Mouse (Mus musculus) hindbrain, postnatal 0 days (tissue): ENCODE measurements around the gene Tssk6. TPM values are rescaled to one million over a fixed set of nuclear protein-coding genes. Genes with fewer than 3 reads are reported as not detected.

ENCODE experiments used
- ATAC-seq: fragments of 200-750 bp; cut with Nextera tagmentation; 2 replicates; pipeline ENCODE4 v1.8.0; 2017; ENCODE audit warnings: mild to moderate bottlenecking, moderate TSS enrichment, moderate library complexity
- DNase-seq: peaks from one replicate; pipeline ENCODE4 v3.0.0-alpha.2; 2015; ENCODE audit warnings: low spot score
- H3K27ac ChIP-seq: fragments of 300-500 bp; sonication (generic); 2 replicates; pipeline ENCODE4 v1.5.1; 2014; ENCODE audit warnings: mild to moderate bottlenecking
- H3K27me3 ChIP-seq: fragments of 300-500 bp; sonication (generic); 2 replicates; pipeline ENCODE4 v1.6.1; 2014; ENCODE audit warnings: low read length, mixed read lengths; ENCODE audit not compliant: insufficient read depth
- H3K36me3 ChIP-seq: fragments of 300-500 bp; sonication (generic); 2 replicates; pipeline ENCODE4 v1.6.1; 2014; ENCODE audit warnings: low read length, mixed read lengths; ENCODE audit not compliant: insufficient read depth
- H3K4me1 ChIP-seq: fragments of 300-500 bp; sonication (generic); 2 replicates; pipeline ENCODE4 v1.6.1; 2014; ENCODE audit warnings: antibody characterized with exemption, low read length, mixed read lengths; ENCODE audit not compliant: insufficient read depth
- H3K4me2 ChIP-seq: fragments of 300-500 bp; sonication (generic); 2 replicates; pipeline ENCODE4 v1.6.1; 2014; ENCODE audit warnings: low read depth, mild to moderate bottlenecking, low read length, moderate library complexity, mixed read lengths
- H3K4me3 ChIP-seq: fragments of 300-500 bp; sonication (generic); 2 replicates; pipeline ENCODE4 v1.5.1; 2014; ENCODE audit warnings: low read length
- H3K9ac ChIP-seq: fragments of 300-500 bp; sonication (generic); replicated peaks from 2 replicates; pipeline ENCODE4 v1.6.1; 2014; ENCODE audit warnings: mild to moderate bottlenecking, low read length, moderate library complexity, mixed read lengths
- H3K9me3 ChIP-seq: fragments of 300-500 bp; sonication (generic); 2 replicates; pipeline ENCODE4 v1.6.1; 2016; ENCODE audit warnings: low read length, mixed read lengths
- CTCF ChIP-seq: IDR thresholded peaks from 2 replicates; pipeline ENCODE4 v1.5.1; 2016; ENCODE audit warnings: antibody characterized with exemption, control low read depth, low read depth
- WGBS: fragments of 180-500 bp; shearing (Covaris S2); extraction: QIAGEN DNeasy Blood & Tissue Kit; methylation state at CpG from one replicate; pipeline ENCODE4 v1.1.7; 2014; 5-methylcytosine and 5-hydroxymethylcytosine counted together
- polyA plus RNA-seq: library from polyadenylated mRNA; unstranded; fragments of >200 nt; fragmentation: Nextera tagmentation; extraction: Ambion mirVana; gene quantifications from 2 replicates; pipeline ENCODE4 v1.2.1, GENCODE M21; 2015
- total RNA-seq: library from RNA; depleted of rRNA; stranded (reverse); fragments of >200 nt; gene quantifications from 2 replicates; pipeline ENCODE4 v1.2.3, GENCODE M21; 2014

The Tssk6 gene
- total and polyA plus RNA-seq, 2 experiments from 2014 or later: 1.8 to 4.3 TPM

DNA sequence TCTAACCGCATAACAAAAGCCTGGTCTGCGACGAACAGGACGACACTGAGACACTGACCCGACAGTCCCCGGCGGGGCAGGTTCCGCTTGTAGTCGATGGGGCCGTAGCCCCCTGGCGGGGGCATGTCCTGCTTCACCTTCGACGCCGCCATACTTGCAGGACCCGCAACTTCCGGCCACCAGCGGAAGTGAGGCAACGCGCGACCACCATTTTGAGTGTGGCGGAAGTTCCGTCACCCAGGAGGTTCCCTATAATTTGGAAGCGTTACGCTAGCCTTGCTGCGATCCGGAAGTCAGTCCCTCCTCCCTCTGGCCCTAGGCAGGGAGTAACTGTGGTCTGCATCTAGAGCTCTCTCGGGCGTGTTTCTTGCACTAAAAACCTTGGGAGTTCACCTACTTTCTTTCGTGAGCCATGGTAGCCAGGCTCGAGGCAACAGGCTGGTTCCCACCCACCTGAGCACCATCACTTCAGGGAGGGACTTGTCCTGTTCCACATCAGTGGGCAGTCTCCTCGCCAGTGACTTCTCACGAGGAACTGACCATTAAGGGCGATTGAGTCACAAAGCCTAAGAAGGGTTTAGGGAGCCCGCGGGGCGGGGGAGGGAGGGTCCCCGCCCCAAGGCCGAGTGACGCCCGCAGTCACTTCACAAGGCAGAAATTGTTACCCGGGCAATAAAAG, 361 bp upstream of the Tssk6 start:
- peaks cover 16% of the 10 kb centered on the region for H3K4me1 ChIP-seq
- WGBS: 2% methylated on average over 41 of the region's 41 CpGs

DNA sequence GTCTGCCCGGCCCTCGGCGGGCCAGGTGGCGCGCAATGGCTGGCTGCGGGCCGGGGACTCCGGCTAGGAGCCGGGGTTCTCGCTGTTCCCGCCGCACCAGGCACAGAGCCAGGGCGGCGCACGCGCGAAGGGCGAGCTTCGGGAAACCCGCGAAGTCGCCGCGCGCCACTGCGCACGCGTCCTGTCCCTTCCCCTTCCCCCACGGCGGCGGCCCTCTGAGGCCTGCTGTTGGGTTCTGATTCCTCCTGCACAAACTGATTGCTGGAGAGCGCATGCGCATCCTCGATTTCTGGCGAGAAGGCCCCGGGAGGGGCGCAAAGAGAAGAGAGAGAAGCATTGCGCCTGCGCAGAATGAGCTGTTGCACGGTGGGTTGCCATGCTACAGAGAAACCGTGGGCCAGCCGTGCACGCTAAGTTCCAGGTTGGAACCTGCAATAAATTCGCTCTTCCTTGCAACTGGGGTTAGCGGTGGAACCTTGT, 1.1 kb downstream of the Tssk6 start:
- peaks cover 16% of the 10 kb centered on the region for H3K4me1 ChIP-seq
- H3K27me3 ChIP-seq: no peaks in the 10 kb centered on the region
- TF ChIP-seq CTCF: no peak
- under 1% methylated on average over 41 of the region's 45 CpGs for WGBS
- DNase-seq (peak; percentile 100), ATAC-seq (peak; percentile 91)
- peak overlapping the region; percentile 74 for H3K4me2 ChIP-seq
- peak overlapping the region; percentile 76 for H3K4me3 ChIP-seq
- peak overlapping the region; percentile 68 for H3K9ac ChIP-seq
- 0 out of 2 replicates have a peak, but pooled peaks cover 4% of the 10 kb centered on the region for H3K36me3 ChIP-seq
- peak overlapping the region; percentile 95 for H3K27ac ChIP-seq
- H3K9me3 ChIP-seq: no peaks in the 10 kb centered on the region

More for the DNA sequence above, 361 bp upstream of the Tssk6 start:
- Histone ChIP-seq H3K4me3 (peak overlapping the region; percentile 76), H3K9ac (peak overlapping the region; percentile 73), H3K27me3 (no peaks in the 10 kb centered on the region), H3K36me3 (no peaks in the 10 kb centered on the region), H3K27ac (peak overlapping the region; percentile 95), H3K4me2 (peak overlapping the region; percentile 74), H3K9me3 (no peaks in the 10 kb centered on the region)
- TF ChIP-seq CTCF: peak; percentile 79
- ATAC-seq (peak; percentile 81), DNase-seq (peak; percentile 97)

- Histone ChIP-seq H3K4me3 (no peak overlapping the region), H3K27ac (0 out of 2 replicates have a peak overlapping the region, but pooled peaks have one; percentile 95), H3K9me3 (no peaks in the 10 kb centered on the region), H3K27me3 (no peaks in the 10 kb centered on the region), H3K4me1 (peaks cover 16% of the 10 kb centered on the region), H3K9ac (no peak overlapping the region), H3K4me2 (peak overlapping the region; percentile 74; the same call in 1 of the 2 replicates), H3K36me3 (peaks cover 8% of the 10 kb centered on the region; the same call in 1 of the 2 replicates)
- ATAC-seq: no peak
- WGBS: 74% methylated on average over 8 of the region's 8 CpGs
- no peak for TF ChIP-seq CTCF
- DNase-seq: no peak
Measured at GRCm38 (mm10) chr8:69904096-69904495, 2.1 kb downstream of the Tssk6 start.

DNA sequence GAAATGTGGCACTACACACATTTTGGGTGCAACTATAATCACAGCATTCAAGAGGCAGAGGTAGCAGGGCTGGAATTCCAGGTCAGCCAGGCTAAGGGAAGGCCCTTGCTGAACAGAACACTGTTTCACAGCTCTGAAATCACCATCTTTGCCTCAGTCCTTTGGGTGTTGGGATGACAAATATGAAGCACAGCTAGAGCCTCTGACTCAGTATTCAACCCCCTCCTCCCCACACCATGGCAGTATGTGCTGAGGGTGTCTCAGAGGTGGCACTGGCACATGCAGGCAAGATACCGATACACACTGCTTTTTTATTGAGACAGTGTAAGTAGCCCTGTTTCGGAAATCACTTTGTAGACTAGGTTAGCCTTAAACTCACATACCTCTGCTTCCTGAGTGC, 4.3 kb downstream of the Tssk6 start:
- ATAC-seq: no peak
- TF ChIP-seq CTCF: no peak
- 91% methylated on average over 2 of the region's 2 CpGs for WGBS

DNA sequence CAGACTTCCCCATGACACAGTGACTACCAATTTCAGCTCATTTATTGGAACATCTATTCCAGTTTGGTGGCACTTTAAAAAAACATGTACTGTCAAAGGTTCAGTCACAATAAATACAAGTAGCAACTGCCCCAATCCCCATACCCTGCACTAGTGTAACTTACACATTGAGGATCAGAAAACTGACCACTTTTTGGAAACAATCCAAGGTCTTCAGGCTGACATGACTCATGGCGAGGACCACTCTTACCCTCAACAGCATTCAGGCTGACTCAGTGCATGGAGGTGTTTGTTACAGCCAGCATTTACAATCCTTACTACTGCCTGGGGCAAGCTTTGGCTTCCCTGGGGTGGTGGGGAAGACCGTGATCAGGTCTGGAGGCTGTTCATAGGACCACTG, 5.1 kb downstream of the Tssk6 start:
- Histone ChIP-seq H3K9me3 (no peaks in the 10 kb centered on the region), H3K4me3 (no peak overlapping the region), H3K27me3 (no peaks in the 10 kb centered on the region), H3K4me2 (no peak overlapping the region), H3K9ac (no peak overlapping the region), H3K4me1 (peaks cover 8% of the 10 kb centered on the region; the same call in 1 of the 2 replicates), H3K27ac (no peak overlapping the region), H3K36me3 (peaks cover 35% of the 10 kb centered on the region; the same call in 1 of the 2 replicates)
- WGBS: 89% methylated on average over 2 of the region's 2 CpGs
- DNase-seq (no peak), ATAC-seq (no peak)
- no peak for TF ChIP-seq CTCF

More for the DNA sequence above, 4.3 kb downstream of the Tssk6 start:
- DNase-seq: no peak
- no peak overlapping the region for H3K4me2 ChIP-seq
- H3K27me3 ChIP-seq: no peaks in the 10 kb centered on the region
- H3K9me3 ChIP-seq: no peaks in the 10 kb centered on the region
- H3K36me3 ChIP-seq: peaks cover 28% of the 10 kb centered on the region; the same call in 1 of the 2 replicates
- H3K27ac ChIP-seq: no peak overlapping the region
- peaks cover 8% of the 10 kb centered on the region; the same call in 1 of the 2 replicates for H3K4me1 ChIP-seq
- no peak overlapping the region for H3K4me3 ChIP-seq
- H3K9ac ChIP-seq: no peak overlapping the region

DNA sequence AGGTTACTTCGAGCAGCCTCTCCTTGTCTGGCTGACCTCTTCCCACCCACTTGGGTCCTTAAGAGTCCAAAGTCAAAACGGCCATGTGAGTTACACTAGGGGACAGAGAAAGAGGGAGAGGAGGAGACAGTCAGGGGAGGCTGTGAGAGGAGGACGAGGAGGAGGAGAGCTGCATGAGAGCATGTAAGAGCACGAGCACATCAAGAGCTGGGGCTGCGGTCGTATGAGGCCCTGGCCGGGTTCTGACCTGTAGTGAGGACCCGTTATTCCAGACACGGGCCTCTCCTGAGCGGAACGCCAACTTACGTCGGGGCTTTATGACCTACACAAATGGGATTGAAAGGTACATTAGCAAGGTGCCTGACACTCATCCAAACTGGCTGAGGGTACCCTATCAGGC, 9.9 kb downstream of the Tssk6 start:
- H3K9me3 ChIP-seq: no peaks in the 10 kb centered on the region
- no peaks in the 10 kb centered on the region for H3K4me1 ChIP-seq
- ATAC-seq: no peak
- H3K36me3 ChIP-seq: peaks cover 61% of the 10 kb centered on the region
- H3K9ac ChIP-seq: no peak overlapping the region
- no peaks in the 10 kb centered on the region for H3K27me3 ChIP-seq
- H3K4me2 ChIP-seq: no peak overlapping the region
- 96% methylated on average over 13 of the region's 13 CpGs for WGBS
- no peak for TF ChIP-seq CTCF
- H3K4me3 ChIP-seq: no peak overlapping the region
- no peak overlapping the region for H3K27ac ChIP-seq
- no peak for DNase-seq
